Mouse (Mus musculus): ENCODE measurements around the gene Pip4k2b. TPM values are rescaled to one million over a fixed set of nuclear protein-coding genes. Genes with fewer than 3 reads are reported as not detected.
"Not testable (repeated sequence)": the region's sequence is repeated elsewhere in the genome, so short reads cannot be mapped to it uniquely, and the experiment has no call there.

Gene Pip4k2b
- polyA plus RNA-seq, 1 experiment from 2014 or later, result 2.6 TPM

- DNase-seq (ENCODE audit: low spot score), result no peak
These were observed 28.5 kb downstream of the Pip4k2b start for GRCm38 (mm10) chr11:97716021-97716420.

- DNase-seq (ENCODE audit: low spot score), result no peak
These were observed 29.4 kb downstream of the Pip4k2b start for GRCm38 (mm10) chr11:97714784-97715760.

GRCm38 (mm10) chr11:97714356-97714755 lies 30.1 kb downstream of the Pip4k2b start:
- no peak for DNase-seq (ENCODE audit: low spot score)

- no peak for DNase-seq (ENCODE audit: low spot score)
These were observed 30.6 kb downstream of the Pip4k2b start for GRCm38 (mm10) chr11:97713896-97714295.

GRCm38 (mm10) chr11:97712286-97712685 lies 32.2 kb downstream of the Pip4k2b start:
- no peak for DNase-seq (ENCODE audit: low spot score)

GRCm38 (mm10) chr11:97711200-97711900 lies 33.2 kb downstream of the Pip4k2b start:
- DNase-seq (ENCODE audit: low spot score), result peak; percentile 46

- DNase-seq (ENCODE audit: low spot score), result not testable (repeated sequence)
These were observed 34.4 kb downstream of the Pip4k2b start for GRCm38 (mm10) chr11:97710067-97710466.

GRCm38 (mm10) chr11:97703039-97703826 lies 41.3 kb downstream of the Pip4k2b start, which contains the start of gene Psmb3:
Gene Psmb3, plus strand, starts transcription at chr11:97703399.
- peak; percentile 99 for DNase-seq (ENCODE audit: low spot score)

- DNase-seq (ENCODE audit: low spot score), result peak; percentile 91
These were observed 42.1 kb downstream of the Pip4k2b start for GRCm38 (mm10) chr11:97702393-97702745.

GRCm38 (mm10) chr11:97701581-97702392 lies 42.7 kb downstream of the Pip4k2b start:
- no peak for DNase-seq (ENCODE audit: low spot score)

- DNase-seq (ENCODE audit: low spot score), result peak; percentile 20
These were observed 43.5 kb downstream of the Pip4k2b start for GRCm38 (mm10) chr11:97700746-97701580.

- peak; percentile 44 for DNase-seq (ENCODE audit: low spot score)
These were observed 44.3 kb downstream of the Pip4k2b start, which contains the start of gene Pcgf2 for GRCm38 (mm10) chr11:97700003-97700745. Gene Pcgf2, minus strand, starts transcription at chr11:97700497.

GRCm38 (mm10) chr11:97699626-97700002 lies 44.9 kb downstream of the Pip4k2b start:
- peak; percentile 36 for DNase-seq (ENCODE audit: low spot score)

GRCm38 (mm10) chr11:97698741-97699611 lies 45.5 kb downstream of the Pip4k2b start:
- DNase-seq (ENCODE audit: low spot score), result no peak

GRCm38 (mm10) chr11:97697891-97698529 lies 46.5 kb downstream of the Pip4k2b start:
- no peak for DNase-seq (ENCODE audit: low spot score)

- no peak for DNase-seq (ENCODE audit: low spot score)
These were observed 47.2 kb downstream of the Pip4k2b start for GRCm38 (mm10) chr11:97697199-97697890.

- no peak for DNase-seq (ENCODE audit: low spot score)
These were observed 47.8 kb downstream of the Pip4k2b start for GRCm38 (mm10) chr11:97696669-97697068.
